Mouse (Mus musculus) lung, postnatal 0 days (tissue): ENCODE measurements at regions not wholly inside any gene's neighbourhood (a gene's known extent, or its start where the extent isn't known, plus 50 kb on each side); places are given as distances from the start of the nearest gene placed in this dataset.
A peak's percentile ranks its signal among the peaks of the same experiment; 100 is the strongest.

Experiments used
- ATAC-seq: fragments of 200-750 bp; cut with Nextera tagmentation; 2 replicates; pipeline ENCODE4 v1.8.0; 2017; ENCODE audit warnings: moderate library complexity
- DNase-seq: peaks from one replicate; pipeline ENCODE4 v3.0.0-alpha.2; 2016; ENCODE audit warnings: low spot score
- H3K27ac ChIP-seq: fragments of 300-500 bp; sonication (generic); 2 replicates; pipeline ENCODE4 v1.5.1; 2014; ENCODE audit warnings: antibody characterized with exemption, mild to moderate bottlenecking, low read length, mixed read lengths
- H3K27me3 ChIP-seq: fragments of 300-500 bp; sonication (generic); replicated peaks from 2 replicates; pipeline ENCODE4 v1.6.1; 2014; ENCODE audit warnings: low read length, mixed read lengths; ENCODE audit not compliant: insufficient read depth
- H3K36me3 ChIP-seq: fragments of 300-500 bp; sonication (generic); 2 replicates; pipeline ENCODE4 v1.6.1; 2014; ENCODE audit warnings: low read length, mixed read lengths; ENCODE audit not compliant: insufficient read depth
- H3K4me1 ChIP-seq: fragments of 300-500 bp; sonication (generic); 2 replicates; pipeline ENCODE4 v1.6.1; 2014; ENCODE audit warnings: antibody characterized with exemption, low read depth, low read length, mixed read lengths; ENCODE audit not compliant: insufficient read depth
- H3K4me2 ChIP-seq: fragments of 300-500 bp; sonication (generic); replicated peaks from 2 replicates; pipeline ENCODE4 v1.6.1; 2014; ENCODE audit warnings: low read depth, mild to moderate bottlenecking, low read length, moderate library complexity, mixed read lengths
- H3K4me3 ChIP-seq: fragments of 300-500 bp; sonication (generic); 2 replicates; pipeline ENCODE4 v1.5.1; 2014; ENCODE audit warnings: low read depth, low read length
- H3K9ac ChIP-seq: fragments of 300-500 bp; sonication (generic); replicated peaks from 2 replicates; pipeline ENCODE4 v1.6.1; 2014; ENCODE audit warnings: low read depth, mild to moderate bottlenecking
- H3K9me3 ChIP-seq: fragments of 300-500 bp; sonication (generic); 2 replicates; pipeline ENCODE4 v1.6.1; 2016; ENCODE audit warnings: low read length, mixed read lengths
- CTCF ChIP-seq: IDR thresholded peaks from 2 replicates; pipeline ENCODE4 v1.5.1; 2016; ENCODE audit warnings: antibody characterized with exemption, mild to moderate bottlenecking
- EP300 ChIP-seq: IDR thresholded peaks from 2 replicates; pipeline ENCODE4 v1.6.1; 2016; ENCODE audit warnings: antibody characterized with exemption, mild to moderate bottlenecking, control low read depth
- WGBS: fragments of 180-500 bp; shearing (Covaris S2); extraction: QIAGEN DNeasy Blood & Tissue Kit; methylation state at CpG from one replicate; pipeline ENCODE4 v1.1.7; 2014; 5-methylcytosine and 5-hydroxymethylcytosine counted together

GRCm38 (mm10) chr16:31582885-31583284 is 80.4 kb upstream of the Dlg1 start:
- no peak overlapping the region for H3K4me2 ChIP-seq
- H3K9me3 ChIP-seq, result no peaks in the 10 kb centered on the region
- no peak overlapping the region for H3K27ac ChIP-seq
- no peak overlapping the region for H3K4me3 ChIP-seq
- DNase-seq, result no peak
- H3K9ac ChIP-seq, result no peak overlapping the region
- no peaks in the 10 kb centered on the region for H3K4me1 ChIP-seq
- 74% methylated on average over 4 of the region's 4 CpGs for WGBS
- ATAC-seq, result peak; percentile 32; the same call in 1 of the 2 replicates
- H3K36me3 ChIP-seq, result no peaks in the 10 kb centered on the region
- TF ChIP-seq EP300 (peak; percentile 28; the same call in 1 of the 2 replicates), CTCF (no peak)
- no peaks in the 10 kb centered on the region for H3K27me3 ChIP-seq

GRCm38 (mm10) chr16:31583627-31584026 is 79.6 kb upstream of the Dlg1 start:
- no peak for ATAC-seq
- no peak for TF ChIP-seq CTCF
- no peak for TF ChIP-seq EP300
- Histone ChIP-seq H3K4me1 (no peaks in the 10 kb centered on the region), H3K9ac (no peak overlapping the region), H3K36me3 (no peaks in the 10 kb centered on the region), H3K27me3 (no peaks in the 10 kb centered on the region), H3K27ac (no peak overlapping the region), H3K4me3 (no peak overlapping the region), H3K9me3 (no peaks in the 10 kb centered on the region), H3K4me2 (no peak overlapping the region)
- 82% methylated on average over 2 of the region's 2 CpGs for WGBS
- no peak for DNase-seq

DNA sequence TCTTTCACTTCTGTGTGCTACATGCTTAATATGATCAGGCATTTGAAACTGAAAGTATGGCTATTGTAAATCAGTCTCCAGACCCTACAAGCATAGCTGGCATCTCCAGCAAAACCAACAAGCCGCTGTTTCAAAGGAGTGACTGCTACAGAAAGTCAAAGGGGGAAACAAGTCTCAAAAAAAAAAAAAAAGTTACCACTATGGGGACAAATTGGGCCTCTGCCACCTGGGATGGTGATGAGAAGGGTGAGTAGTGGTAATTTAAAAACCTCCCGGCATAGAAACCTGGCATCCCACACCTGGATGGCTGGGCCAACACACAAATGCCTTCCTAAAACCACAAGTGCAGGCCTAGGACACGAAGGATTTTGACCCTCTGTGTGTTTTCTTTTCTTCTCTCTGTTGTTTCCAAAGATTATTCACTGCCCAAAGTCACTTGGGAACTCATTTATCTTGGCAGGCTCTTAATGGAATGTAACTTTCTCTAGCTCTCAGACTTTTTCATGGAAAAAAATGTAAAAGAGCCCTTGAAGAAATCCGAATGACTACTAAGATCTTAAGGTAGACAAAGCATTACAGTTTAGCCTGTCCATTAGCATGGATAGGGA is 78.9 kb upstream of the Dlg1 start:
- Histone ChIP-seq H3K4me1 (no peaks in the 10 kb centered on the region), H3K4me2 (no peak overlapping the region), H3K9me3 (no peaks in the 10 kb centered on the region), H3K27me3 (no peaks in the 10 kb centered on the region), H3K36me3 (no peaks in the 10 kb centered on the region), H3K27ac (no peak overlapping the region), H3K4me3 (no peak overlapping the region), H3K9ac (no peak overlapping the region)
- no peak for DNase-seq
- TF ChIP-seq CTCF (no peak), EP300 (no peak)
- no peak for ATAC-seq
- 47% methylated on average over 4 of the region's 4 CpGs for WGBS

DNA sequence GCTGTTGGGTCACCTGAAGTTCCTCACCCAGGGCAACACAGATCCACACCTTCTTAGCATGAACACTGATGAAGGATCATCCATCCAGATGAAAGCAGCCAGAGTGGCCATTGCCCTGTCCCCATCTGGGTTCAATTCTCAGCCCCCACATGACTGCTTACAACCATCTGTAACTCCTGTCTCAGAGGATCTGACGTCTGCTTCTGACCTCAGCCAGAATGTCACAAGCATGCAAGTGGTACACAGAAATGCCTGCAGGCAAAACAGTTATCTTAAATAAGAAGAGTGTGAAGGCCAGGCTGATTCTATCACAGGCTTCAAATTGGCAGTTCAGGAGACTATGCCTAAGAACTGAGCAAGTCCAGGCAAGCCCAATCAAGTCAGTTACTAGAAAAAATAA is 76.2 kb upstream of the Dlg1 start:
- H3K36me3 ChIP-seq, result no peaks in the 10 kb centered on the region
- no peak overlapping the region for H3K27ac ChIP-seq
- peaks cover 5% of the 10 kb centered on the region; the same call in 1 of the 2 replicates for H3K4me1 ChIP-seq
- 55% methylated on average over 1 of the region's 1 CpGs for WGBS
- TF ChIP-seq CTCF, result no peak
- no peak for TF ChIP-seq EP300
- no peaks in the 10 kb centered on the region for H3K9me3 ChIP-seq
- DNase-seq, result no peak
- no peak overlapping the region for H3K9ac ChIP-seq
- no peaks in the 10 kb centered on the region for H3K27me3 ChIP-seq
- ATAC-seq, result no peak
- no peak overlapping the region for H3K4me2 ChIP-seq
- no peak overlapping the region for H3K4me3 ChIP-seq

- Histone ChIP-seq H3K27ac (peak overlapping the region; percentile 38), H3K9me3 (no peaks in the 10 kb centered on the region), H3K27me3 (no peaks in the 10 kb centered on the region), H3K4me2 (no peak overlapping the region), H3K4me3 (no peak overlapping the region), H3K9ac (no peak overlapping the region), H3K36me3 (no peaks in the 10 kb centered on the region), H3K4me1 (peaks cover 19% of the 10 kb centered on the region; the same call in 1 of the 2 replicates)
- TF ChIP-seq CTCF (no peak), EP300 (no peak)
- 0 out of 2 replicates have a peak, but pooled peaks have one; percentile 20 for ATAC-seq
- DNase-seq, result peak; percentile 78
- WGBS, result 30% methylated on average over 6 of the region's 6 CpGs
Observed at GRCm38 (mm10) chr16:31589576-31589975, 73.7 kb upstream of the Dlg1 start.

GRCm38 (mm10) chr16:31591565-31591964 is 71.7 kb upstream of the Dlg1 start:
- 45% methylated on average over 3 of the region's 3 CpGs for WGBS
- no peak overlapping the region for H3K4me3 ChIP-seq
- ATAC-seq (no peak), DNase-seq (no peak)
- no peaks in the 10 kb centered on the region for H3K36me3 ChIP-seq
- H3K9ac ChIP-seq, result no peak overlapping the region
- peak overlapping the region; percentile 34 for H3K4me2 ChIP-seq
- no peaks in the 10 kb centered on the region for H3K9me3 ChIP-seq
- H3K27me3 ChIP-seq, result no peaks in the 10 kb centered on the region
- peak overlapping the region; percentile 79 for H3K27ac ChIP-seq
- H3K4me1 ChIP-seq, result peaks cover 19% of the 10 kb centered on the region; the same call in 1 of the 2 replicates
- no peak for TF ChIP-seq EP300
- no peak for TF ChIP-seq CTCF
